Mouse (Mus musculus): ENCODE data around the gene Npepps. TPM values are rescaled to one million over a fixed set of nuclear protein-coding genes. Genes with fewer than 3 reads are reported as not detected.
"Not testable (repeated sequence)": the region's sequence is repeated elsewhere in the genome, so short reads cannot be mapped to it uniquely, and the experiment has no call there.

The Npepps gene
- polyA plus RNA-seq (2015; fragmentation: Nextera tagmentation; extraction: Ambion mirVana), result 43.4 and 52.8 TPM in 2 replicates

- H3K9me3 ChIP-seq (ENCODE audit: control insufficient read depth, low read length), result no peaks in the 10 kb centered on the region
- ATAC-seq (ENCODE audit: low FRiP score, low TSS enrichment) (peak; percentile 81), DNase-seq (ENCODE audit: low spot score) (peak; percentile 89)
- no peaks in the 10 kb centered on the region for H3K36me3 ChIP-seq (ENCODE audit: control insufficient read depth, insufficient read depth, low read length)
- H3K4me2 ChIP-seq (replicated peaks; ENCODE audit: low read depth), result peak within 1 kb of the TSS; percentile 53
- peak within 1 kb of the TSS; percentile 99 for H3K27ac ChIP-seq (replicated peaks)
- no peaks in the 10 kb centered on the region for H3K27me3 ChIP-seq (ENCODE audit: control insufficient read depth, insufficient read depth, low read length)
- peak within 1 kb of the TSS; percentile 100 for H3K9ac ChIP-seq (ENCODE audit: low read length)
- TF ChIP-seq CTCF (IDR thresholded peaks at IDR 0.05; ENCODE audit: low read depth), result peak; percentile 34; the same call in 1 of the 2 replicates
- no peak for TF ChIP-seq EP300 (optimal IDR thresholded peaks at IDR 0.05)
- under 1% methylated on average over 33 of the region's 83 CpGs for WGBS
- peak within 1 kb of the TSS; percentile 99 for H3K4me3 ChIP-seq (ENCODE audit: low read depth, low read length)
- no peaks in the 10 kb centered on the region for H3K4me1 ChIP-seq (replicated peaks; ENCODE audit: control insufficient read depth, insufficient read depth)
Measured at GRCm38 (mm10) chr11:97280216-97280861, at the start of gene Npepps. Gene Npepps (minus strand): TSS chr11:97280638.

GRCm38 (mm10) chr11:97328148-97328547, 47.7 kb upstream of the Npepps start:
- H3K36me3 ChIP-seq (ENCODE audit: control insufficient read depth, insufficient read depth, low read length), result peaks cover 13% of the 10 kb centered on the region
- WGBS, result 24% methylated on average over 9 of the region's 9 CpGs
- TF ChIP-seq EP300 (optimal IDR thresholded peaks at IDR 0.05) (no peak), CTCF (IDR thresholded peaks at IDR 0.05; ENCODE audit: low read depth) (peak; percentile 94)
- no peaks in the 10 kb centered on the region for H3K9me3 ChIP-seq (ENCODE audit: control insufficient read depth, low read length)
- DNase-seq (ENCODE audit: low spot score) (peak; percentile 77), ATAC-seq (ENCODE audit: low FRiP score, low TSS enrichment) (no peak)
- H3K4me2 ChIP-seq (replicated peaks; ENCODE audit: low read depth), result no peak overlapping the region
- no peak overlapping the region for H3K27ac ChIP-seq (replicated peaks)
- no peak overlapping the region for H3K9ac ChIP-seq (ENCODE audit: low read length)
- H3K4me3 ChIP-seq (ENCODE audit: low read depth, low read length), result no peak overlapping the region
- H3K27me3 ChIP-seq (ENCODE audit: control insufficient read depth, insufficient read depth, low read length), result no peaks in the 10 kb centered on the region
- H3K4me1 ChIP-seq (replicated peaks; ENCODE audit: control insufficient read depth, insufficient read depth), result no peaks in the 10 kb centered on the region

DNA sequence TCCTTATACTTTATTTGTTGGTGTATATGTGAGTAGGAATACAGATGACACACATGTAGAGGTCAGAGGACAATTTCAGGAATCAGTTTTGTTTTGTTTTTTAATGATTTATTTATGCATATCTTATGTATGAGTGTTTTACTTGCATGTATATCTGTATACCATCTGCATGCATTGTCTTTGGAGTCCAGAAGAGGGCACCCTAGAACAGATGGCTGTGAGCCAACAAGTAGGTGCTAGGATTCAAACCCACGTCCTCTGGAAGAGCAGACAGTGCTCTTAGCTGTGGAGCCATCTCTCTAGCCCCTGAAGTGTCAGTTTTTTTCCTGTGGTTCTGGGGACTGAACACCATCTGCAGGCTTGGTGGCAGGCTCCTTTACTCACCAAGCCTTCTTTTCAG, 44.8 kb upstream of the Npepps start:
- ATAC-seq (ENCODE audit: low FRiP score, low TSS enrichment) (no peak), DNase-seq (ENCODE audit: low spot score) (no peak)
- Histone ChIP-seq H3K9ac (ENCODE audit: low read length) (no peak overlapping the region), H3K4me3 (ENCODE audit: low read depth, low read length) (no peak overlapping the region), H3K9me3 (ENCODE audit: control insufficient read depth, low read length) (no peaks in the 10 kb centered on the region), H3K27me3 (ENCODE audit: control insufficient read depth, insufficient read depth, low read length) (no peaks in the 10 kb centered on the region), H3K4me2 (replicated peaks; ENCODE audit: low read depth) (no peak overlapping the region), H3K4me1 (replicated peaks; ENCODE audit: control insufficient read depth, insufficient read depth) (no peaks in the 10 kb centered on the region), H3K27ac (replicated peaks) (no peak overlapping the region), H3K36me3 (ENCODE audit: control insufficient read depth, insufficient read depth, low read length) (peaks cover 14% of the 10 kb centered on the region)
- WGBS, result 68% methylated on average over 1 of the region's 1 CpGs
- TF ChIP-seq CTCF (IDR thresholded peaks at IDR 0.05; ENCODE audit: low read depth) (peak; percentile 57), EP300 (optimal IDR thresholded peaks at IDR 0.05) (no peak)

DNA sequence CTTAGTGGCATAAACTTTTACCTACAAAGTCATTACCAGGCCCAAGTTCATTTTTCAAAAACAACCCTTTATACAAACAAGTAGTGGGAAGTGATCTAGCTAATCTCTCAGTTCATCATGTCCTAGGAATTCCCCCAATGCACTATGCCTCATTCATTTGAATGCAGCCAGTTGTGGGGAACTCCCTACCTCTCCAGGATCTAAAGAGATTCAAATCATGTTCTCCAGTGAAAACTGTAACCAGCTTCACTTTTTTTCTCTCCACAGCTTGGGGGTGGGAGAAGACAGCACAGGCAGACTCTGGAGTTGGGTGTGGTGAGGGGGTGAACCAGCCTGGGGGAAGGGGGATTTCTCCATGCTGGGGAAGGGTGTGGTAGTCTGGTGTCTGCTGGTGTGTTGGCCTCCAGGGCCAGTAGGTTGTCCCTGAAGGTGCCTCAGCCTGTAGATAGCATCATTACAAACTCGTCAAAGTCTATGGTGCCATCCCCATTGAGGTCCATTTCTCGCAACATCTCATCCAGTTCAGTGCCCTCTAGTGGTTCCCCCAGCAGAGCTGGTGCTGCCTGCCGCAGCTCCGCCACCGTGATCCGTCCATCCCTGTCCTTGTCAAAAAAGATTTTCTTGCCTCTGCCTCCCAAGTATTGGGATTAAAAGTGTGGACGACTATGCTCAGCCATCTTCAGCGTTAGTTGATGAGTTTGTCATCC, 41.6 kb upstream of the Npepps start:
- not testable (repeated sequence) for DNase-seq (ENCODE audit: low spot score); H3K27ac ChIP-seq (replicated peaks); H3K4me2 ChIP-seq (replicated peaks; ENCODE audit: low read depth); H3K9ac ChIP-seq (ENCODE audit: low read length); H3K4me1 ChIP-seq (replicated peaks; ENCODE audit: control insufficient read depth, insufficient read depth); H3K9me3 ChIP-seq (ENCODE audit: control insufficient read depth, low read length); H3K36me3 ChIP-seq (ENCODE audit: control insufficient read depth, insufficient read depth, low read length); H3K4me3 ChIP-seq (ENCODE audit: low read depth, low read length); H3K27me3 ChIP-seq (ENCODE audit: control insufficient read depth, insufficient read depth, low read length)
- WGBS, result 80% methylated on average over 8 of the region's 8 CpGs
- ATAC-seq (ENCODE audit: low FRiP score, low TSS enrichment), result peak; percentile 51

- TF ChIP-seq EP300 (optimal IDR thresholded peaks at IDR 0.05), result no peak
- TF ChIP-seq CTCF (IDR thresholded peaks at IDR 0.05; ENCODE audit: low read depth), result no peak
- Histone ChIP-seq H3K27ac (replicated peaks) (no peak overlapping the region), H3K4me2 (replicated peaks; ENCODE audit: low read depth) (no peak overlapping the region), H3K4me3 (ENCODE audit: low read depth, low read length) (no peak overlapping the region), H3K4me1 (replicated peaks; ENCODE audit: control insufficient read depth, insufficient read depth) (no peaks in the 10 kb centered on the region), H3K36me3 (ENCODE audit: control insufficient read depth, insufficient read depth, low read length) (peaks cover 5% of the 10 kb centered on the region; the same call in 1 of the 2 replicates), H3K9ac (ENCODE audit: low read length) (no peak overlapping the region), H3K27me3 (ENCODE audit: control insufficient read depth, insufficient read depth, low read length) (no peaks in the 10 kb centered on the region), H3K9me3 (ENCODE audit: control insufficient read depth, low read length) (no peaks in the 10 kb centered on the region)
- no peak for ATAC-seq (ENCODE audit: low FRiP score, low TSS enrichment)
- WGBS, result 92% methylated on average over 8 of the region's 8 CpGs
- no peak for DNase-seq (ENCODE audit: low spot score)
Measured at GRCm38 (mm10) chr11:97321197-97321596, 40.8 kb upstream of the Npepps start.

Measured in stomach, postnatal 0 days (tissue).